Mouse (Mus musculus) neural tube, embryonic 12.5 days (tissue): ENCODE data around the gene Rap1a. TPM values are rescaled to one million over a fixed set of nuclear protein-coding genes. Genes with fewer than 3 reads are reported as not detected.

Experiments
- ATAC-seq: fragments of 200-750 bp; cut with Nextera tagmentation; 2 replicates; pipeline ENCODE4 v1.8.0; 2017; ENCODE audit warnings: low read depth, mild to moderate bottlenecking, moderate TSS enrichment, moderate library complexity; ENCODE audit not compliant: low FRiP score
- H3K27ac ChIP-seq: fragments of 300-500 bp; sonication (generic); 2 replicates; pipeline ENCODE4 v1.5.1; 2016
- H3K27me3 ChIP-seq: fragments of 300-500 bp; sonication (generic); replicated peaks from 2 replicates; pipeline ENCODE4 v1.6.1; 2016; ENCODE audit warnings: mild to moderate bottlenecking
- H3K36me3 ChIP-seq: fragments of 300-500 bp; sonication (generic); 2 replicates; pipeline ENCODE4 v1.6.1; 2016; ENCODE audit warnings: mild to moderate bottlenecking
- H3K4me1 ChIP-seq: fragments of 300-500 bp; sonication (generic); 2 replicates; pipeline ENCODE4 v1.6.1; 2016
- H3K4me2 ChIP-seq: fragments of 300-500 bp; sonication (generic); replicated peaks from 2 replicates; pipeline ENCODE4 v1.6.1; 2016; ENCODE audit warnings: mild to moderate bottlenecking
- H3K4me3 ChIP-seq: fragments of 300-500 bp; sonication (generic); 2 replicates; pipeline ENCODE4 v1.5.1; 2016
- H3K9ac ChIP-seq: fragments of 300-500 bp; sonication (generic); 2 replicates; pipeline ENCODE4 v1.6.1; 2016; ENCODE audit warnings: mild to moderate bottlenecking
- H3K9me3 ChIP-seq: fragments of 300-500 bp; sonication (generic); 2 replicates; pipeline ENCODE4 v1.6.1; 2016; ENCODE audit warnings: mild to moderate bottlenecking
- WGBS: fragments of 180-500 bp; shearing (Covaris S2); methylation state at CpG from one replicate; pipeline ENCODE4 v1.1.7; 2016; 5-methylcytosine and 5-hydroxymethylcytosine counted together
- polyA plus RNA-seq: library from polyadenylated mRNA; unstranded; fragments of >200 nt; fragmentation: Nextera tagmentation; extraction: Ambion mirVana; gene quantifications from 2 replicates; pipeline ENCODE4 v1.2.1, GENCODE M21; 2016

The Rap1a gene
- polyA plus RNA-seq, 1 experiment from 2014 or later, result 76.9 TPM

DNA sequence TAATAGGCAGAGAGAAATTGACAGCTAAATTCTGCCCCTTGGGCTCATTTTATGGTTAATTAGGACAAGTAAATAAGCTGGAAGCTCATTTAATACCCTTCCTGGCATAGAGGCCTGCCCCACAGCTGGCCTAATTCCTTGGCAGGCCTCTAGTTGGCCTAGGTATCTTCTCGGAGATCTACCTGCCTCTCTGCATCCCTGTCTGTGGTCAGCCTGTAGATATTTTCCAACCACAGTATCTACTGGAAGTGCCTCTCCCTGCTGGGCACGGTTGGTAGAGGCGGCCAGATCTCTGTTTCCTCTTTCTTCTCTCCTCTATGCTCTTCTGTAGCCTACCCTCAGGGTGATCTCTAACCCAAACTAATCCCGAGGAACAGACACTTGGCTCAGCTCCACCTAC, 81.2 kb downstream of the Rap1a start:
- no peak overlapping the region for H3K27ac ChIP-seq
- H3K9me3 ChIP-seq, result no peaks in the 10 kb centered on the region
- no peak overlapping the region for H3K4me3 ChIP-seq
- H3K36me3 ChIP-seq, result no peaks in the 10 kb centered on the region
- H3K4me2 ChIP-seq, result no peak overlapping the region
- WGBS, result 85% methylated on average over 4 of the region's 4 CpGs
- H3K27me3 ChIP-seq, result no peaks in the 10 kb centered on the region
- ATAC-seq, result no peak
- H3K4me1 ChIP-seq, result peaks cover 18% of the 10 kb centered on the region; the same call in 1 of the 2 replicates
- no peak overlapping the region for H3K9ac ChIP-seq

DNA sequence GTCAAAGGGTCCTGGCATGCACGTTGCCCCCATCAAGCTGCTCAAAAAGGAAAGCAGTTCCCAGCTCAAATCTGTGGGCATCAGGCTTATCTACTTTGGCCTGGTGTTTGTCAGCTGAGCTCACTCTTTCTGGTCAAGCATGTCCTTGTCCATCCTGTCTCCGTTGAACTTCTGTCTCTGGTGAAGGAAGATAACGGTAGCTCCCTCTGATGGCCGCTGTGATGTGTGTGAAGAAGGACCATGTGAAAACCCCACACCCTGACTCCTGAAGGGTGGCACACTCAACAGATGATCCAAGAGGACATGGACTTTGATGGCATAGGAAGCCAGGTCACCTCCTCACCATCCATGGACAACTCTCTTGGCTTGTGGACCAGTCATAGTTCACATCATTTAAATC, 82.4 kb downstream of the Rap1a start:
- no peak for ATAC-seq
- Histone ChIP-seq H3K9ac (no peak overlapping the region), H3K9me3 (no peaks in the 10 kb centered on the region), H3K4me2 (no peak overlapping the region), H3K27ac (no peak overlapping the region), H3K4me1 (peaks cover 26% of the 10 kb centered on the region), H3K36me3 (no peaks in the 10 kb centered on the region), H3K27me3 (no peaks in the 10 kb centered on the region), H3K4me3 (no peak overlapping the region)
- 55% methylated on average over 4 of the region's 4 CpGs for WGBS

DNA sequence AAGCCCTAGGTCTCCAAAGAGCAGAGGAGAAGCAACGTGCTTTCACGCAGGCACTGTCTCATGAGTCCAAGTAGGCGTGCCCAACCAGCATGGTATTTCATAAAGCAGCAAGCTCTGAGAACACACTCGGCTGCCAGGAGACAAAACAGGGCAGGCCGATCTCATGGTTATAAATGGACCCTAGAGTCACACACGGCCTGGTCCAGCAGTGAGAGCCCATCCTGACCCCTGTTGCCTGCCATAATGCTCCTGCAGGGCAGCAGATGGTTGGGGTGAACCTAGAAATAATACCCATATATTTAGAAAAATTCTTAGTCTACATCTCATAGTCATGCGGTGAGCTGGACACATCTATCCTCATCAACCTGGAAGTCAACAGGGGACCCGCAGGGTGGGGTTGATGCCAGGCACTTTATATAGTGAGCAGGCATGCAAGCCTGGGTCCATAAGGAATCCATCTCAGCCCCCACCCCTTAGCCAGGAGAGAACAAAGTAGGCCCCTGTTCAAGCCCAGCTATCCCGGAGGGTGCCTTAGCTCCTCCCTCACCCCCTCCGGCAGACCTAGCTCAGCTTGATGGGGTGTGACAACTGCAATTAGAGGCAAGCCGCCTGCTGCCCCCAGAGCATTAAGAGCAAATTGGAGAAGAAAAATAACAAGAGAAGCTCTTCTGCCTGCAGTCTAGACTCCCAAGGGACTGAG, 83.1 kb downstream of the Rap1a start:
- Histone ChIP-seq H3K27me3 (no peaks in the 10 kb centered on the region), H3K36me3 (no peaks in the 10 kb centered on the region), H3K9ac (no peak overlapping the region), H3K27ac (no peak overlapping the region), H3K4me1 (peaks cover 29% of the 10 kb centered on the region), H3K9me3 (no peaks in the 10 kb centered on the region), H3K4me3 (no peak overlapping the region), H3K4me2 (no peak overlapping the region)
- 53% methylated on average over 11 of the region's 11 CpGs for WGBS
- ATAC-seq, result peak; percentile 75

DNA sequence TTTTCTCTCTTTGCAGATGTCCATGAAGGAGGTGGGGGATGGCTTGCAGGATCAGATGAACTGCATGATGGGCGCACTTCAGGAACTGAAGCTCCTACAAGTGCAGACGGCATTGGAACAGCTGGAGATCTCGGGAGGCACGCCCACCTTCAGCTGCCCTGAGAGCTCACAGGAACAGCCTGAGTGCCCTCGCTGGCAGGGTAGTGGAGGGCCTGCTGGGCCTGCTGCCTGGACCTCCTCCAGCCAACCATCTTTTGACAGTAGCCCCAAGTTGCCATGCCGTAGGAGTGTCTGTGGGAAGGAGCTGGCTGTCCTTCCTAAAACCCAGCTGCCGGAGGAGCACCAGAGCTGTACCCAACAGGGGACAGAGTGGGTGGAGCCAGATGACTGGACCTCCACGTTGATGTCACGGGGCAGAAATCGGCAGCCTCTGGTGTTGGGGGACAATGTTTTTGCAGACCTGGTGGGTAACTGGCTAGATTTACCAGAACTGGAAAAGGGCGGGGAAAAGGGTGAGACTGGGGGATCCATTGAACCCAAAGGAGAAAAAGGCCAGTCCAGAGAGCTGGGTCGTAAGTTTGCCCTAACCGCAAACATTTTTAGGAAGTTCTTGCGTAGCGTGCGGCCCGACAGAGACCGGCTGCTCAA, 84.7 kb downstream of the Rap1a start:
- H3K4me2 ChIP-seq, result no peak overlapping the region
- no peaks in the 10 kb centered on the region for H3K9me3 ChIP-seq
- H3K36me3 ChIP-seq, result no peaks in the 10 kb centered on the region
- WGBS, result 60% methylated on average over 18 of the region's 18 CpGs
- H3K4me1 ChIP-seq, result peaks cover 29% of the 10 kb centered on the region
- H3K4me3 ChIP-seq, result no peak overlapping the region
- H3K27ac ChIP-seq, result no peak overlapping the region
- no peak overlapping the region for H3K9ac ChIP-seq
- ATAC-seq, result no peak
- no peaks in the 10 kb centered on the region for H3K27me3 ChIP-seq

DNA sequence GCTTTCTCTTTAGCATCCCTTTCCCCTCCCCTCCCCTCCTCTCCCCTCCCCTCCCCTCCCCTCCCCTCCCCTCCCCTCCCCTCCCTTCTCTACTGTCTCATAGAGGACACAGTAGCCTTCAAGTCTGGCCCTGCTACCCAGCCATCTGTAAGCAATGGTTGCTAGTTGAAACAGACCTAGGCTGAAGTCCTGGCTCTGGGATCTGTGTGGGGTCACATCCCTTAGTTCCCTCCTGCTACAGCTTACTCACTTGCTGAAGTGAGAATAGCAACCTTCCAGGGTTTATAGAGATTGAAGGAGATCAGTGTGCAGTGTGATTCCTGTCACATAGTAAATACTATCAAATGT, 86.3 kb downstream of the Rap1a start:
- ATAC-seq, result no peak
- no peak overlapping the region for H3K27ac ChIP-seq
- no peaks in the 10 kb centered on the region for H3K9me3 ChIP-seq
- H3K27me3 ChIP-seq, result no peaks in the 10 kb centered on the region
- no peak overlapping the region for H3K9ac ChIP-seq
- H3K4me2 ChIP-seq, result no peak overlapping the region
- H3K36me3 ChIP-seq, result no peaks in the 10 kb centered on the region
- no peak overlapping the region for H3K4me3 ChIP-seq
- peaks cover 29% of the 10 kb centered on the region for H3K4me1 ChIP-seq

DNA sequence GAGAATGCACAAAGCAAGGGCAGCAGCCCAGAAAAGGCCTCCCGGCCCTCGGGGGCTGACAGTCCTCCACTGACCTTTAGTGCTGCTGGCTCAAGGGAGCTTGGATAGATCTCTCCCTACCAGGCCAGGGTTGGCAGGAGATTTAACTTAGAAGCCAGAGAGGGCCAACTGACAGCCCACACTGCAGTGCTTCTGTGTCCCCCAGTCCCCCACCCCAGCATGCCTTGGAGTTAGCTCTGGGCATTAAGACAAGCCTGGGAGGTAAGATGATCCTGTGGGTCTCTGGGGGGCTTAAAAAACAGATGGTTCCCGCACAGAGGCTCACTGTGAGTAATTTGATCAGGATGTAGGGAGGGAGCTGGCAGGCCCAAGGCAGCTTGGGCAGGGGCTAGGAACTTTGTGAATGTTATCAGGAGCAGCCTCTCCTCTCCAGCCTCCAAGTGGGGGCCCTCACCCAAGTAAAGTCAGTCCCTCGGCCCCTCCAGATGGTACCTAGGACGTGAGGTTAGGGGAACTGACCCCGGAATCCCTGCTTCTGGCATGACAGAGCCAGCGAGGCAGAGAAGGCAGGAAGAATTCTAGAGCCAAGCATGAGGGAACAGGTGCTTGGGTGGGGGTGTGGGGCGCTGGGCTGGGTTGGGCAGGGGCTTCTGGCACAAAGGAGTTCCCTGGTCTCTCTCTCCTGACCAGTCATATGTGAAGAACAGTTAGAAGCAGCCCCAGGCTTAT, 86.9 kb downstream of the Rap1a start:
- Histone ChIP-seq H3K4me3 (no peak overlapping the region), H3K27me3 (no peaks in the 10 kb centered on the region), H3K9me3 (no peaks in the 10 kb centered on the region), H3K4me2 (peak overlapping the region; percentile 14; the same call in 1 of the 2 replicates), H3K9ac (peak overlapping the region; percentile 13; the same call in 1 of the 2 replicates), H3K36me3 (no peaks in the 10 kb centered on the region), H3K27ac (0 out of 2 replicates have a peak overlapping the region, but pooled peaks have one; percentile 16), H3K4me1 (peaks cover 29% of the 10 kb centered on the region)
- ATAC-seq, result peak; percentile 15; the same call in 1 of the 2 replicates
- WGBS, result 22% methylated on average over 8 of the region's 8 CpGs

DNA sequence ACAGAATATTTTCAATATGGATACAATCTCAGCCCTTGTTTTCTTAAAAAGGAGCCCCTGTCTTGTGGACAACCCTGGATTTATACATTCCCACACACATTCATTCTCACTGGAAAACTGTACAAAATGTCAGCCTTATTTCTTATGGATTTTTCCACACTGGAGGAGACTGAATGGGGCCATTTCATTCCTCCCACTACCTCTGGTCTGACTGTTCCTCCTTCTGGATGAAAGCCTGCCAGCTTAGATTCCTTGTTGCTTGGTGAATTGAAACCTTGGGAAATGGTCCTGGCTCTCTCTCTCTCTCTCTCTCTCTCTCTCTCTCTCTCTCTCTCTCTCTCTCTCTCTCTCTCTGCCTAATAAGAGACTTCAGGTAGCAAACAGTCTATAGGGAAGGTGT, 88.3 kb downstream of the Rap1a start:
- Histone ChIP-seq H3K9ac (no peak overlapping the region), H3K4me1 (peaks cover 20% of the 10 kb centered on the region), H3K4me2 (no peak overlapping the region), H3K27ac (no peak overlapping the region), H3K27me3 (no peaks in the 10 kb centered on the region), H3K36me3 (no peaks in the 10 kb centered on the region), H3K9me3 (no peaks in the 10 kb centered on the region), H3K4me3 (no peak overlapping the region)
- ATAC-seq, result no peak

DNA sequence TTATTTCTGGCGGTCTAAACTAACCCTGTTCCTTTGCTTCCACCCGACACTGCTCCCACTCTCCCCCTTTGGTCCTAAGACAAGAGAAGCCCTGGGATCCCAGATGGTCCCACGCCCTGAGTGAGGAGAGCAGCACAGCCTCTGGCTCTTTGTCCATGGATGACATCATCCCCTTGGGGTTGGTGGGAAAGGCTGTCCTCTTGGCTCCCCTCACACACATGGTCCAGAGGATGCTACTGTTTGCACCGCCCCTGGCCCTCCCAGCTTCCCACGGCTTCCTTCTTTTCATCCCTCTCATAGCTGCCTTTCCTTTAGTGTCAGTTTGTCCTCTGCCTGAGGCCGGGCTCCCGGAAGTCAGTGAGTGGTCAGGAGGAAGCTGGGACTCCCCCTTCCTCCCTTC, 89.4 kb downstream of the Rap1a start:
- Histone ChIP-seq H3K27me3 (peaks cover 2% of the 10 kb centered on the region), H3K9ac (no peak overlapping the region), H3K9me3 (no peaks in the 10 kb centered on the region), H3K4me1 (peaks cover 15% of the 10 kb centered on the region), H3K4me2 (no peak overlapping the region), H3K36me3 (no peaks in the 10 kb centered on the region), H3K4me3 (no peak overlapping the region), H3K27ac (no peak overlapping the region)
- WGBS, result 71% methylated on average over 7 of the region's 7 CpGs
- no peak for ATAC-seq

DNA sequence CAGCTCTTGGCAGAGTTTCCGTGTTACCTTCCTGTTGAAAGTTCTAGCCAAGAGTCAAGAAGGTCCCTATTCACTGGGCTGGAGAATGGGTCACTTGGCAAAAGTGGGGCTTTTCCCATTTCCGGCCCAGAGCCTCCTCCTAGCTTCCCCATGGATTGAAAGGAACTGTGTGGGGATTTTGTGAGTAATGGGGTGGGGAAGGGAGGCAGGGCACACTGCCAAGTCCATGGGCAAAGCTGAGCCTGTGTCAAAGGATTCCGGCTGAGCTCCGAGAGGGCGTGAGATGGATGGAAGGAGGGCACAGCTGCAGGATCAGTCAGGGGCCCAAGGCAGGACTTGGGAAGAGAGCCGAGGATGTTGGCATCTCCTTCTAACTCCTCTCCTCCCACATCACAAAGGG, 90.9 kb downstream of the Rap1a start:
- Histone ChIP-seq H3K27ac (no peak overlapping the region), H3K4me2 (no peak overlapping the region), H3K9ac (no peak overlapping the region), H3K36me3 (no peaks in the 10 kb centered on the region), H3K4me1 (peaks cover 14% of the 10 kb centered on the region), H3K4me3 (no peak overlapping the region), H3K27me3 (peaks cover 17% of the 10 kb centered on the region), H3K9me3 (no peaks in the 10 kb centered on the region)
- no peak for ATAC-seq
- WGBS, result 73% methylated on average over 6 of the region's 6 CpGs

DNA sequence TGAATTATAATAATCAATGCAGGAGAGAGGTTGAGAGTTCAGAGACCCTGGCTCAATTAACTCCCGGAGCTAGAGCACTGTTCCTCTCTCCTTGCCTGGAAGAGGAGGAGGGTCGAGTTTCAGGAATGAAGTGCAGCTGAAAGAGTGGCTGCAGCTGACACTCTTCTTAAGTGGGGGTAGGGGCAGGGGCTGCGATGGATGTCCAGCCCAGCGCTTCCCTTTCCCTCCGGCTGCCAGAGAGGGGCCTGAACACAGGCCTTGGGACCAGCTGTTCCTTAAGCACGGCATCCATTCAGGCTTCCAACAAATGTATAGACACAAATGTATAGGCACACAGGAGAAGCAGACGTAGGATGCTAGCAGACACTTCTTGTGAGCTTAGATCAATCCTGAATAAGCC, 93.5 kb downstream of the Rap1a start:
- H3K36me3 ChIP-seq, result no peaks in the 10 kb centered on the region
- H3K9me3 ChIP-seq, result no peaks in the 10 kb centered on the region
- no peak overlapping the region for H3K27ac ChIP-seq
- no peak overlapping the region for H3K4me3 ChIP-seq
- peak overlapping the region; percentile 13; the same call in 1 of the 2 replicates for H3K9ac ChIP-seq
- H3K4me1 ChIP-seq, result peaks cover 16% of the 10 kb centered on the region
- no peak for ATAC-seq
- WGBS, result 17% methylated on average over 7 of the region's 7 CpGs
- H3K27me3 ChIP-seq, result peaks cover 32% of the 10 kb centered on the region
- peak overlapping the region; percentile 20; the same call in 1 of the 2 replicates for H3K4me2 ChIP-seq

DNA sequence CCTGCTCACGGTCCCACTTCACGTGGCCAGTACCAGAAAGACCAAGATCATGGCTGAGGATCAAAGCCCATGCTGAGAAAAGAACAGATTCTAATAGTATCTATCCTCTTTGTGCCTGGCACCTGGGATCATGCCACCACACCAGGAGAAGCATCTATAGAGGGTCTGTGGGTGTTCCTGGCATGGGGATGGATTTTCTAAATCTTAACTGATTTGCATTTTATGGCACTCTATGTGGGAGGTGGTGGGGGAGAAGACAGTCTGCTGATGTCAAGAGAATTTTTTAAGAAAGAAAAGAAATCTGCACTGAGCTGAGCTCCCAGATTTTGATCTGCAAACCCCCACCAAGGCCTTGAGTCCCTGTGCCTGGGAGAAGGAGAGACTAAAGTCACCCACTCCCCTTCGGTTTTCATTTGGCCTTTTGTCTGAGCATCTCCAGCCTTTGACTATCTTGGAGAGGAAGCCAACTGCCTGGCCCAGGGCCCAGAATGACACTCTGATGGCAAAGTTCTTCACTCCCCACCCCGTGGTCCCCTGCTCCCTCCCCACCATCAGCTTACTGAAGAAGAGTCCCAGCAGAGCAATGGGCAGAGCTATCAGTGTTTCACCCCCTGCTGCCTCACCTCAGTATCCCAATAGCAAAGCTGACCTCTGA, 94.6 kb downstream of the Rap1a start:
- Histone ChIP-seq H3K36me3 (no peaks in the 10 kb centered on the region), H3K27me3 (peaks cover 32% of the 10 kb centered on the region), H3K4me2 (peak overlapping the region; percentile 100), H3K4me1 (peaks cover 16% of the 10 kb centered on the region), H3K27ac (no peak overlapping the region; the same call in 1 of the 2 replicates), H3K9ac (no peak overlapping the region), H3K4me3 (no peak overlapping the region), H3K9me3 (no peaks in the 10 kb centered on the region)
- ATAC-seq, result no peak
- WGBS, result 33% methylated on average over 4 of the region's 4 CpGs

DNA sequence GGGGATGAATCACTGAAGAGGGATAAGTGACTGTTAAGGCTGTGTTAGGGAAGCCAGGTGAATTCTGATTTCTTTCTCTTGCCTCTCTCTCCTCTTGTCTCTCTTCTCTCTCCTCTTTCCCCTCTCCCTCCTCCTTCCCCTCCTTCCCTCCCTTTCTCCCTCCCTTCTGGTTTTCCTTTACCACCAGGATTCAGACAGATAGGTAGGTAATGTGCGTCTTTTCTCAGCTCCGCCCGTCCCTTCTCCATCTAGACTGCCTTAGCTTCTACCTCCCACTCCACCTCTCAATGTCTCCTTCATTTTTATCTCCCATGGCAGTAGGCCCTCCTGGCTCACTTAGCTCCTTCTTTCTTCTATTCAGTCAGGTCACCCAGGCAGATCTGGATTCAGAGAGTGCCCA, 95.6 kb downstream of the Rap1a start:
- Histone ChIP-seq H3K4me3 (peak overlapping the region; percentile 56), H3K27ac (no peak overlapping the region), H3K9ac (peak overlapping the region; percentile 69), H3K4me2 (peak overlapping the region; percentile 100), H3K27me3 (peaks cover 35% of the 10 kb centered on the region), H3K9me3 (no peaks in the 10 kb centered on the region), H3K36me3 (no peaks in the 10 kb centered on the region), H3K4me1 (peaks cover 16% of the 10 kb centered on the region)
- WGBS, result 16% methylated on average over 3 of the region's 3 CpGs
- no peak for ATAC-seq
